Mouse (Mus musculus) C2C12 (cell line): Measurements from ENCODE around the gene Clybl.

Experiments
- CTCF ChIP-seq: IDR thresholded peaks from one replicate; pipeline ENCODE4 v1.5.1; 2011; ENCODE audit not compliant: control insufficient read depth, insufficient read depth, insufficient read length
- MAX ChIP-seq: IDR thresholded peaks from one replicate; pipeline ENCODE4 v1.6.1; 2011; ENCODE audit warnings: mild to moderate bottlenecking, control low read depth
- MYOD1 ChIP-seq: IDR thresholded peaks from one replicate; pipeline ENCODE4 v1.6.1; 2011; ENCODE audit warnings: low read depth; ENCODE audit not compliant: control insufficient read depth, insufficient read length

- TF ChIP-seq MAX (no peak), MYOD1 (no peak), CTCF (no peak)
Measured at GRCm38 (mm10) chr14:122271104-122271746, 89.7 kb downstream of the Clybl start.
